Mouse (Mus musculus): ENCODE measurements around the gene Mtg1.
A peak's percentile ranks its signal among the peaks of the same experiment; 100 is the strongest.
"Not testable (repeated sequence)": the region's sequence is repeated elsewhere in the genome, so short reads cannot be mapped to it uniquely, and the experiment has no call there.

The Mtg1 gene

DNA sequence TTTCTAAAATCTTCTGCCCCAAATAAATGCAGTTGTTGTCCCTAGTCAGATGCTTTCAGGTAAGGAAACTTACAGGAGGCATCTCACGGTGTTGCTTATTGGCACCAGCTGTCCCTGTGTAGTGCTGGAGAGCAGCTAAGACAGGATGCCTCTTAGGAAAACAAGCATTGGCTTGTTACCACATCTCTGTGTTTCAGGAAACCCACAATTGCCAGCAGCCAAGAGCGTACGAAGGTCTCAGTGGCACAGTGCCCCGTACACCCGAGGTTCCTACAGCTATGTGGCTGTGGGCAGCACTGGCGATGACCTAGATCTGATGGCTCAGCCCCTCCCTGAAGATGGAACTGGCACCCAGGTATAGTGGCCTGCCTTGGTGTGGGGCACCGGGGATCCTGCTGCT is 5.2 kb upstream of the Mtg1 start:
- DNase-seq = not testable (repeated sequence)

DNA sequence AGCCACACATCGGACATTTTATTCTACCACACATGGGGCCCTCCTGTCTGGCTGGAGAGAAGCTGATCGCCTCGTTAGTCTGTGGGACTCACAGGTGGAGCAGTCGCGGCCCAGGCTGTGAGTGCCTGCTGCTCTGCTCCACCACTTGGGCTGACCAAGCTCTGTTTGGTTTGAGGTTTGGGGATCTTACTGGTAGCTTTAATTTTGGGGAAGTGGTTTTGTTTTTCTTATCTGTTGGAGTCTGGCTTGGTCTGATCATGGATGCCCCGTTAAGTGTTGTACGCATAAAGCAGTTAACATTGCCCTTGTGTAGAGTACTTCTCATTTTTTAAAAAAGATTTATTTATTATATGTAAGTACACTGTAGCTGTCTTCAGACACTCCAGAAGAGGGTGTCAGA is 3.3 kb upstream of the Mtg1 start:
- not testable (repeated sequence) for DNase-seq

DNA sequence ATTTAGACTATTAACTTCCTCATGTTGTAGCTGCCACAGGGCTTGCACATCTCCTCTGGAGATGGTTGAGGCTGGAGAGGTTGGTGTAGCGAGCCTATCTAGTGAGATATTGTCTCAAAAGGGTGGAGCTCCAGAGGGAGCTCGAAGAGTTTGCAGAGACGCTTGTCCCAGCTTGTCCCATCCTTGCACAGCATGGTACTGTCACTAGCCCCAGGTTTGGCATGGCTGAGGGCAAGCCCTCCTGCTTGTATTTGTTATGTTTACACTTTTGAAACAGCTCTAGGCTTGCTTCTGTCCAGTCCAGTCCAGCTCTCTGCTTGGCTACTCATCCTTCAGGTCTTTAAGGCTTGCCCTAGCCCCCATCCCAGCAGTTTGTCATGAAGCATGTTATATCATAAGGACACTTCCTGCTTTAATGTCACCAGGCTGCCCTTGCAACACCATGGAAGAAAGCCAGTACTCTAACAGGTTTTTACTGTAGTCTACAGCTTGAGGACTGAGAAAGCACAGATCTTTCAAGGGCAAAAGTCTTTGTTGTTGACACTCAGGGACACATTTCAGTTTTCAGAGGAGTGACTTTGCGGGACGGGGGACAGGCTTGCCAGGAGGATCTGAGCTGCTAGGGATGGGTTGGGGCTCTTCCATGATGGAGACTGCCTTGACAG is 2.1 kb upstream of the Mtg1 start:
- DNase-seq = no peak

DNA sequence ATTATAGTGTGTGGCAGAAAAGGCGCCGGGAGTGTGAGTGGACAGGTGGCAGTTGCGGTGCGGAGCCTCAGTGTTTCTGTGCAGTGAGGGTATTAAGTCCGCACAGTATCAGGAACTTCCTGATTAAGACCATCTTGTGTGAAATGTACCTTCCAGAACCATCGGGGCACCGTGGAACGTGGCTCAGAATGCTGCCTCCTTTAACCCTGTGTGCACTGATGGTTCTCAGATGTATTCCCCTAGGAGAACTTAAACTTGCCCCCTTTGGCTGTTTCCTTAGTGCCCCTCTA is 602 bp downstream of the Mtg1 start:
- DNase-seq = no peak

DNA sequence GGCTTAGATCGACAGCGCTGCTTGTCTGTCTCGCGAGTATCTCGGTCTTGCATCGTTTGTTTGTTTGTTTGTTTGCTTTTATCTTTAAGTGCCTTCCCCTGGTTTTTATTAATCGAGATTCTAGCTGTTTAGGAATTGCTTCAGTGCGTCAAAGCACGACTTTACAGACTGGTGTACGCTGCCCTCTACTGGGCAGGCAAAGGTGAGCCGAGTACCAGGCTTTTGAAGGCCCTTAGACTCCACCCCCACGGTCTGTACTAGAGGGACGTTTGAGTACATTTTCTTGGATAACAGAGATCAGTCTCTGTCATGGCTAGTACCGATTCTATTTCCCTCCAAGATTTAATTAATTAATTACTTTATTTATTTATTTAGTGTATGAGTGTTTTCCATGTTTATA is 4.0 kb downstream of the Mtg1 start:
- peak; percentile 75 for DNase-seq

DNA sequence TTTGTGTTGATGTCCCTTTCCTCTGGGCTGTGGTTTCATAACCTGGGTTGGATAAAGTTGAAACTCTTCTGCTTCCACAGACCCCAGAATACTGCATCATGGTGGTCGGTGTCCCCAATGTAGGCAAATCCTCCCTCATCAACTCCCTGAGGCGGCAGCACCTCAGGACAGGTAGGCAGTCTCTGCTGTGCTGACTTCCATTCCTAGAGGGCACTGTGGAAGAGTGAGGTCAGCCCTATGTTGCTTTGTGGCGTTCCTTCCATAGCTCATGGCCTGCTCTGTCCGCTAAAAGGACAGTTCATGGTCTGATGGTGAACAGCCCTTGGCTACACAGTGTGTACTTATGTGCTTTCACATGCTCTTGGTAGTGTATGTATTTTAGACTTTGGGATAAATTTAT is 7.2 kb downstream of the Mtg1 start:
- no peak for DNase-seq

DNA sequence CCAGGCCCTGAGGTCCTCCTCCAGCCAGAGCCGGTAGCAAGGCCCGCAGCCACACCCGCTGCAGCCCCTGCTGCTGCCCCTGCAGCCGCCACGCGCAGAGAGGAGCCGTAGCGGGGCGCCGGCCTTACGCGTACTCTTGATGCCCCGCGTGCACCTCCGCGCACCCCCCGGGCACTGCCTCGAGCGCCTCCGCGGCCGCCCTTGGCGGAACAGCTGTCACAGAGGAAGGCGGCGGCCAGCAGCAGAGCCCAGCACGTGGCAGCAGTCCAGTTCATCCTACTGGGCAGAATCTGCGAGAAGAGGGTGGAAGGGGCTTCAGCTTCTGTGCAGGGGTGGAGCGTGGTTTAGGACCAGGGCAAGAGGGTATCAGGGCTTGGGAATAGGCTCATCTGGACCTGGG is 16.0 kb downstream of the Mtg1 start:
- DNase-seq = peak; percentile 76

DNA sequence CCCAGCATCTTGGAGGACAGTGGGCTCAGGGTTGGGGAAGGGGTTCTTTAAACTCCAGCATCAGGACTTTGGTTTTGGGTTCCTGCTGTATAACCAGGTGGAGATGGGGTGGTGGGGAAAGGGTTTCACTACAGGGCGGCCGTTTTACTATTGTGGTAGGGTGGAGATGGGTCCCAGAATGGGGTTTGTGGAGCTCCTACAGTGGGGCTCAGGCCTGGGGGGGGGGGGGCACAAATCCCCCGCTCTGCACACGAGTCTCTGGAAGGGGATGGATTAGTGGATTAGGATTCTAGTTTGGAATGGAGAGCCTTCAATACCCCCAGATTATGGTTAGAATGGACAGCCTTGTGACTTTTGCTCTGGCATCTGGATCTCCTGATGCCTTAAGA is 16.5 kb downstream of the Mtg1 start:
- no peak for DNase-seq

DNA sequence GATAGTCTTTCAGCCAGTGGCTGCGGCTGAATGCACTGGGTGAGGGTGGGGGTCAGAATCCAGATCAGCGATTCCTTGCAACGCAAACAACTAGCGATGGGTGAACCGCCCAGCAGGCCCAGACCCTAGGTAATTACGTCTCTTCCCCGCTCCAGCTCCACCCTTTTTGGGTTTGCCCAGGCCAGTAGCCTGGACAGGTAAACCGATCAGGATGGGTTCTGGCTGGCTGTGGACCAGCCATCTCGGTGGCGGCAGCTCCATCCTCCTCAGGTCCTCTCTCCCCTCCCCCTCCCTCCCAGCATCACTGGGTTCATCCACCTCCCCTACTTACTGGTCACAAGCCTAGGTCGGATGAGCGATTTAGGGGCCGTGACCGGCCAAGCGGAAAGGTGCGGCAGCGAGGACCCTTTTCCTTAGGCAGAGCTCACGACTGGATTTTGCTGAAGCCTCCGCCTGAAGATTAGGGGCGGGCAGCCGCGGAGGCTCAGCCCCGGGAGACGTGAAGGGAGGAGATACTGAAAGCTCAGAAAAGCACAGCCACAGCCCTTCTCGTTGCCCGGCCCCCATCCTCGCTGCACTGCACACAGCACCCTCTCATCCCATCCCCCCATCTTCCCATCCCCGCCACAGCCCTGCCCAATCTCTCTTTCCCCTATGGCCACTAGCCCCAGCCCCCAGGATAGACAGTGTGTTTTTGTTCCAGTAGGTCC is 17.0 kb downstream of the Mtg1 start, which contains the start of gene Sprn:
Sprn (minus strand) TSS at position 660 of the 710 bp plus-strand sequence.
- DNase-seq = peak; percentile 82

DNA sequence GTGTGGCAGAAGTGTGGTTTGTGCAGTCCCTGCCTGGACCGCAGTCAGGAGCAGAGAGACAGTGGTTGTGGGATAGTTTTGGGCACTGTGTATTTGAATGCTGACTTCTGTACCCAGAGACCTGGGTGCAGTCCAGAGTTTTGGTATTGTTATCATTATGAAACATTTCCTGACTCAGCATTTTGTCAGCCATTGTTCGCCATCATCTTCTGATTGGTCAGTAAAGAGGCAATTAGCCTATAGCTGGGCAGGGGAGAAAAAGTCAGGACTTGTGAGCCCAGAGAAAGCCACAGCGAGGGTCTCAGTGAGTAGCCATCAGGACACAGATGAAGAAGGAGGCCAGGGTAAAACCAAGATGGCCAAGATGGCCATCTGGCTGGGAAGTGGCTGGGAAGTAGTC is 23.0 kb downstream of the Mtg1 start:
- DNase-seq = no peak

DNA sequence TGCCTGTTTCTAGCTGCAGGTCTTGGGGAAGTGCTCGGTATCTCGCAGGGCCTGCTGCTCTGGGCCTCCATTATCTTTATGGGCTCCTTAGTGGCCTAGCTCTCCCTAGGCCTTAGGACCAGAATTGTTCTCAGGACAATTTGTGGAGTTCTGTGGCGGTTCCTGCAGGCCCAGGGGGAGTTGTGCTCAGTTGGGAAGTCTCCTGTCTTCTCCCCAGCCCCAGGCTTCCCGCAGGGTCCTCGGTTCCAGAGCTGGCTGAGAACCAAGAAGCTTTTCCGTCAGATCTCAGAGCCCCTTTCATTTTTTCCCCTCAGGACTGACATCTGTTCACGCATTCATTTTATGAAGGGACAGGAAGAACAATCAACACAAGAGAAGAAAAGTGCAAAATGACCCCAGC is 27.3 kb downstream of the Mtg1 start, which contains the start of gene Olfr522:
Olfr522 (minus strand) TSS at position 101 of the 400 bp plus-strand sequence.
- DNase-seq = no peak

DNA sequence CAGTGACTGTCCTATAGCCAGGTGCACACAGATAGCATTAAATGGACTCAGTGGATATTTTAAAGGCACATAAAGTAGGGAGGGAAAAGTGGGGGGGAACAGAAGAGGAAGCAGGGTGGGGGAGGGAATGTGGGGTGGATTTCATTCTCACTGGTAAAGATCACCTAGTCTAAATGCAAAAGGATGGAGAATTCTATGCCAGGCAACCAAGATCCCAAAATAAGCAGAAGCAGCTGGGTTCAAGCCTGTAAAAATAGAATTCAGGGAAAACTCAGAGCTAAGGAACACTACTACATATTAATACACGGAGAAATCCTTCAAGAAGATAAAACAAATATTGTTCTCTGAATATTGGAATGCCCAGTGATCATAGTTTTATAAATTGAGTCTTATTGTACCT is 30.6 kb downstream of the Mtg1 start:
- no peak for DNase-seq

DNA sequence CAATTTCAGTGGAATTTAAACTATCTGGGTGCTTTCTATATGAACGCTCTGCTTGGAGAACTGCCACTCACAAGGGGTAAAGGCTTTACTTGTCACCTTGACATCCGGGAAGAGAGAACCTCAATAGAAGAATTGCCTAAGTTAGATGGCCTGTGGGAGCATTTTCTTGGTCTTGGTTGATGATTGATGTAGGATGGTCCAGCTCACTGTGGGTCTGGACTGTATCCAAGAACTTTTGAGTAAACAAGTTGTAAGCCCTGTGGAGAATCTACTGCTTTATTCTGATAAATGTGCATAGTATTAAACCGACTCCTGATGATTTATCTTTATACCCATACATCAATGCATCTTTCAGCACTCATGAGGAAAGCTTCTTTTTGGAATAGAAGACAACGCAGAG is 32.0 kb downstream of the Mtg1 start:
- no peak for DNase-seq

DNA sequence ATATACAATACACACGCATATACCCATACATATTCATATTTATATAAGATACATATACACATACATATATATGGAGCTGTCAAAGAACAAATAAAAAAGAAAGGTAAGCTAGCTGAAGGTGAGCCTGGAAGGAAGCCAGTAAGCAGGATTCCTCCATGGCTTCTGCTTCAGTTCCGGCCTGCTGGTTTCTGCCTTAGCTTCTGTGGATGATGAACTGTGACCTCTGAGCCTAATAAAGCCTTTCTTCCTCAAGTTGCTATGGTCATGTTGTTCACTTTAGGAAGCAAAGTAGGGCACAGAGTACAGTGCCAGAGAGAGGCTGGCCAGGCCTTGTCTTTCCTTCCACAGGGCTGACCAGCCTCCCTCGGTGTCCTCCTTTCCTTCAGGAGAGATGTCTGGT is 33.5 kb downstream of the Mtg1 start:
- DNase-seq = no peak

DNA sequence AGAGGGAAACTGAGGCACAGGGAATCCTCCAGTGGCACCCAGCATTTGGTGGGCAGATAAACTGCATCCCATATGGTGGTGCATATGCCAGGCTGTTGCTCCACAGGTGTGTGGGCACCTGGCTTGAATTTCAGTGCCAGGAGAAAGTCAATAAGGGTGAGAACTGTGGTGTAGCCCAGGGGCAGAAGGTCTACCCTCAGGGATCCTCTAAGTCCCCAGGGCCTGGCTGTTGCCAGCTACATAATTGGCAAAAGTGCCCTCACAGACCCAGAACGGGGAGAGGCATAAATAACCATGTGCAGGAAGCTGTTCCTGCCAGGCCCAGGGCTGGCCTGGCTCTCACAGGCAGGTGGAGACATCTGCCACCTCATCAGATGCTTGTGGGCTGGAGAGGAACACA is 35.6 kb downstream of the Mtg1 start, which contains the start of gene Olfr523:
Olfr523 (plus strand) TSS at position 282 of the 400 bp plus-strand sequence.
- peak; percentile 82 for DNase-seq

DNA sequence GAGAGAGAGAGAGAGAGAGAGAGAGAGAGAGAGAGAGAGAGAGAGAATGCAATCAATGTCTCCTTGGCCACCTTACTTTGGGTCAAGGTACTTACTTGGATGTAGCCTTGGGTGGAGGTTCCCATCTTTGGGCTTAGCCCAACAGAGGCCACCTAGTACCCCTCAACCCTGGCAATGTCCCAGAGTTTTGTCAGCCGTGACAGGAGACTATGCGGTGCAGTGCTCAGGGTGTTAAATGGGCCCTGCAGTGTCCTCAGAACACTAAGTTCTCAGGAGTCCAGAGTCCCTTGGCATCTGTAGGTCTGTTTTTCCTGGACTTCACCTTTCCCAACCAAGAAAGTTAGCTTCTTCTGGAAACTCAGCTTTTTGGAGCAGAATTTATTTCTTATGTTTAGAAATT is 41.8 kb downstream of the Mtg1 start:
- no peak for DNase-seq

DNA sequence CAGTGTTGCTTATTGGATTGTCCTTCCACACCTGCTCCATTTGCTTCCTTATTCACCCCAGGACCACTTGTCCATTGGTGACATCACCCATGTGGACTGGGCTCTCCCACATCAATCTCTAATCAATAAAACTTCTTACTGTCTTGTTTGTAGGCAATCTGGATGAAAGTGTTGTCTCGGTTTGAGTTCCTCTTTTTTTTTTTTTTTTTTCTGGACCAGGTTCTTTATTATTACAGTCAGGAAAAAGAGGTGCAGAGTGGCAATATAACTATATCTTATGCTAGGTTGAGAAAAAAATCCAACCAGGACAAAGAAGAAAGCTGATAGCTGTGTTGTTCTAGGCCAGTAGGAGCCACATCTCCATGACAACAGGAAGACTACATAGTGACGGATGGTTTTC is 43.3 kb downstream of the Mtg1 start:
- DNase-seq = no peak

DNA sequence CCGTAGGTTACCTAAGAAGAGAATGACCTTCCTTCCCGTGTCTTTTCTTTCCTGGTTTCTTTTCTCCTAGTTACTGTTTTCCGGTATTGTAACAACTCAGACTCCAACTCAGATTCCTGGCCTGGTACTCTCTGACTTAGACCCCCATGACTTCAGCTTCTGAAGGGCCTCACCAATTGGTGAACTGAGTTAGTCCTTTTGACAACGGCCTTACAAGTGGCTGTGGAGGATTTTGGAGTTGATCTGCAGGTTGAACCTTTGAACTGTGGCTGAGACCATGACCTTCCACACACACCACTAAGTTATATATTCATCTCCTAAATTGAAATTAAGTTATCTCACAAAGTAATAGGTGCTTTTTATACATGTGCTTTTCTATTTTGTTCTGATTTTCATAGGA is 46.8 kb downstream of the Mtg1 start:
- DNase-seq = no peak

DNA sequence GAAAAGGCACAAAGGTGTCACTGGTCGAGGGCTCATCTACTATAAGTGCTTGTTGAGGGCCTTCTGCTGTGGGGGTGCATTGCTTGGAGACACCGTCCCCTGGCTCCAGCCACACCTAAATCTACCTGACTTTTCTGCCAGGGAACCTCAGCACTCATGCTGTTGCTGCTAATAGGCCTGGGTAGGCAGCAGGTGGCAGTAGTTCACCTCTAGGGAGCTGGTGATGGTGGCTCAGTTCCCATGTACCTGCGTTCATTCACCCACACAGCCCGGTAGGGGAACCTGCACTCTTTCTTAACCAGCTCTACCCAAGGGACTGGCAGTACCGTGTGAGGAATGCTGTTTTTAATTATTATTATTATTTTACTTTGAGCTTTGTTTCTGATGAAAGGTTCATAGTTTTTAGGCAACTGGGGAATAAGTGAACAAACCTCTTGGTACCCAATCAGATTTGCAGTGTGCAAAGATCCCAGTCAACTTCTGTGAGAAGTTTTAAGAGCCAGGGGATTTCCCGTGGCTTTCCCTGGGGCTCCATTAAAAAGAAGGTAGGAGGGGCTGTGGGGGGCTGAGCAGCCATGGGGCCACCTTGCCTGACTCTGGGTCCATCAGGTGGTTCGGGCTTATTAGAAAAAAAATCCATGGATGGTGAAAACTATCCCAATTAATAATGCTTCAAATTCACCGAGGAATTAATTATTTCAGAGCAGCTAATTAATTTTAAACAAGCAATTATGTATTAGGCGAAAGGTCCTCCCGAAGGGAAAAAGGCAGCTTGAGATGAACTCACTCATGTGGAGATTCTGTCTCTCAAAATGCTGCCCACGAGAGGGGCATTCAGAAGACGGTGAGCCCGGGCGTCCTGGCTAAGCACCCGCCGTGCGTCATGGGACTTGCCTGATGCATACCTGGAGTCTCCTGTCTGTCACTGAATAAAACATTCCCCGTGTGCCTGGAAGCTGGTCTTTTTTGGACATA is 49.6 kb downstream of the Mtg1 start:
- no peak for DNase-seq

DNA sequence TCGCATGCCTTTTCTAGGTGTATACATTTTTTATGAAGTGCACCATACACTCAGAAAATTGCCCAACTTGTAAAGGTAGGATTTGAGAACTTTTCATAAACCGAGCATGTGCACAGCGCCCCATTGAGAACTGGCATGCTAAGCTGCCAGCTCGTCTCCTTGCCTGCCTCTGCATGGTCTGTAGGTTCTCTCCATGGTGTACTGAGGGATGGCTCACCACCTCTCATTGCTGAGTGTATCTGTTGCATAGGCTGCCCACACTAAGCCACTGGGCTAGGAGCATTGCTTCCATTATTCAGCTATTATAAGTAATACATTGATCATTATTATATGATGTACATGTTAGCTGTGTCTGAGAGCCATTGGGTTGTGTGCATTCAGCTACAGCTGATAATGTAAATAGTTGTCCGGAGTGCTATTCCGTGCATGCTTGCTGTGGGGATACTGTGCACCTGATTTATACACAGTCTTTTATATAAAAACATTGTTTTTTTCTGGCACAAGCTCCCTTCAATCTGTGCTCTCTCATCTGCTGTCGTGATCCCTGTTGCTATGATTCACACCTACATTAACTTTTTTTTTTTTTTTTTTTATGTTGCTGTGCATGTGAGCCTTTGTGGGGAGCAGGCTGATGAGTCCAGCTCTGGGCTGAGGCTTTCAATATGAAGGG is 50.5 kb downstream of the Mtg1 start:
- DNase-seq = no peak

DNA sequence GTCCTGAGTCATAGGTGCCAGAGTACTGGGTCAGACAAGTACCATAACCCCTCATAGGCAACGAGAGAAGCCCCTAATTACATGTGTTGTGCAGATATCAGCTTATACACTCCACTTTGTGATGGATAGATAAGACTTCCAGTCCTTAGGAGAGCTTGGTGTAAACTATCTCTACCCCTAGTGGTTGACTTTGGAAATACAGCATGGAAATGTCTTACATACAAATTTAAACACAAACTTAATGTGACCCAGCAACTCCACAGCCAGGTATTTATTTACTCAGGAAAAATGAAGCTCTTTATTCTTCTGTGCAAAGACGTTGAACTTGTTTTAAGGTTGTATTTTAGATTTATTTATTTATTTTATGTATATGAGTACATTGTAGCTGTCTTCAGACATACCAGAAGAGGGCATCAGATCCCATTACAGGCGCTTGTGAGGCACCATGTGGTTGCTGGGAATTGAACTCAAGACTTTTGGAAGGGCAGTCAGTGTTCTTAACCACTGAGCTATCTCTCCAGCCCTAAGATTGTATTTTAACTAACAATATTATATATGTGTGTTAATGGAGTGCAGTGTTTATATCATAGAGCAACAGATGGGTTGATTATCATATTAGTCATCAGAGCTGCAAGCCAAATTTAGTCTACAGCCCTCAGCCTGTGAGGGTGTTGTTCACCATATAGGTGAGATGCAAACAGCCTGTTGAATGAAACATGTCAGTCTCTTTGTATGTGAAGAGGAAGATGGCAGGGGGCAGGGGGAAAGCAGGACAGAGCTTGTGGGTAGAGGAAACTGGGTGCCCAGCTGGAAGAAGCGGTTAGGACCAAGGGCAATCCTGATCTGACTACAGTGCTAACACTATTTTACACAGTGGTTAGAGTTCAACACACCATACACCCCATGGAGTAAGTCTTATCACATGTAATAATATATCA is 51.3 kb downstream of the Mtg1 start:
- DNase-seq = no peak

DNA sequence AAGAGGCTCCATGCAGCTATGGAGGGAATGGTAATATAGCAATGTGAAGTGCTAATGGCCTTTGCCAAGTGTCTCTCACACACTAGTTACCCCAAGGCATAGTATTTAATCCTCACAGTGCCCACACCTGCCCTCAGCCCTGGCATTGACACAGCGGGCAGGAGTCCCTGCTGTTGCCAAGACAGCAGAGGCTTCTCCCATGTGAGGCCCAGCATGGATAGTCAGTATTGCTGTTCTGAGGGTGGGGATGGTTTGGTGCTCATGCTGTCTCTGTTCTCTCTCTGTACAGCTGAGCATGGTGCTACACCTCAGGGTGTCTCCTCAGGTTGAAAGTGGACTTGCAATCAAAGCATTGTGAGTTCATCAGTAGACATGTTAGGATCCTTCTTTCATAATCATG is 53.1 kb downstream of the Mtg1 start:
- no peak for DNase-seq
